Mouse (Mus musculus) spleen, postnatal 10 days (tissue): ENCODE measurements at regions not wholly inside any gene's neighbourhood (a gene's known extent, or its start where the extent isn't known, plus 50 kb on each side); places are given as distances from the start of the nearest gene placed in this dataset.

ENCODE experiments used
- DNase-seq, 2 experiments: peaks; one replicate each; pipeline ENCODE4 v3.0.0; 2021 to 2022; ENCODE audit warnings: low spot score in 2 of 2

GRCm38 (mm10) chr11:22692281-22692857 is 168.4 kb downstream of the B3gnt2 start:
- no peak for DNase-seq

GRCm38 (mm10) chr11:22692941-22693341 is 167.8 kb downstream of the B3gnt2 start:
- DNase-seq = peak in 1 of 2 experiments; percentile 13

GRCm38 (mm10) chr11:22693376-22693775 is 167.4 kb downstream of the B3gnt2 start:
- DNase-seq = no peak

- no peak for DNase-seq
Measured at GRCm38 (mm10) chr11:22693984-22694383, 166.8 kb downstream of the B3gnt2 start.

- DNase-seq = no peak
Measured at GRCm38 (mm10) chr11:22694829-22695228, 165.9 kb downstream of the B3gnt2 start.

DNA sequence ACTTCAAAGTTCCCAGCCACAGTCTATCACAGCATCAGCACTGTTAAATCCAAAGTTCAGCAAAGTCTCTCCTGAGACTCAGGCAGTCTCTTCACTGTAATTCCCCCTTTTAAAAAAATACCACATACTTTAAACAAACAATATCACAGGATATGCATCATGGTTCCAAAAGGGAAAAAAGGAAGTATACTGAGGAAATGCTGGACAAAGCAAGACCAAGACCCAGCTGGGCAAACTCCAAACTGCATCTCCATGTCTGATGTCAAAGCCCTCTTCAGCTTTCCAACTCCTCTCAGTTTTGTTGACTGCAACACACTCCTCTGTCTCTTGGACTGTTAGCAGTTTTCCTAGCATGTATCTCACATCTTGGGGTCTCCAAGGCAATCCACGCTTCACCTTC is 165.5 kb downstream of the B3gnt2 start:
- DNase-seq = no peak

DNA sequence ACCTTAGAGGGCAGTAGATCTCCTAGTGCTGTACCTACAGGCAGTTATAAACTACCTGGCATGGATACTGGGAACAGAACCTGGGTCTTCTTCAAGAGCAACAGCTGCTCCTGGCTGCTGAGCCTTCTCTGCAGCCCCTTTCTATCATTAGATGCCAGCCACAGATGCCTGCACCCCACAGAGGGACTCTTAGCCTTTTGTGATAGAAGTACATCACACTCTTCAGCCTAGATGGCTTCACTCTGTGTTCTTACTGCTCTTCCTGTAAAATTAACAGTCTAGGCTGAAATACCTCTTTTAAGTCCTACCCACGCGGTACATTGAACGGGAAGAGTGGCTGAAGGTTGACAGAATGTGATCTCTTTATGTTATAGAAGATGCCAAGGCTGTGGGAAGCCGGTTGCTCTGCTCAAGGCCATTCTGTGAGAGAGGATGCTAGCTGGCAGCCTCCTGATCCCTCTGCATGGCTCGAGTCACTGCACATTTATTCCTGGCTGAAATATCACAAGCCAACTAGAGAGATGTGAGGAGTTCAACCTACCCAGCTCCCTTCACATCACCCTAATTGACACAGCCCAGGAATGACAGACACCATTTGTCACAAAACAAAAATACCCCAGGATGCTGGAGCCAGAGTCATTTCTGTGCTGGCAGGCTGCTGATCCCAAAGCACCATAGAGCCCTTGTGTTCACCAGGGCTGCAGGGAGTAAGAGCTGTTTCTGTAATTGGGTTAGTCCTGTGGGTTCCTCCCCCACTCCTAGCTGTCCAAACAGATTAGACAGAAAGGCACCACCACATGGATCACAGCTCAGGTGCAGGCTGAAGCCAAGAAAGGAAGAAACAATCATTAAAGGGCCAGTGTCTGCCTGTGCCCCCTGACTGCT is 162.5 kb downstream of the B3gnt2 start:
- DNase-seq = no peak

DNA sequence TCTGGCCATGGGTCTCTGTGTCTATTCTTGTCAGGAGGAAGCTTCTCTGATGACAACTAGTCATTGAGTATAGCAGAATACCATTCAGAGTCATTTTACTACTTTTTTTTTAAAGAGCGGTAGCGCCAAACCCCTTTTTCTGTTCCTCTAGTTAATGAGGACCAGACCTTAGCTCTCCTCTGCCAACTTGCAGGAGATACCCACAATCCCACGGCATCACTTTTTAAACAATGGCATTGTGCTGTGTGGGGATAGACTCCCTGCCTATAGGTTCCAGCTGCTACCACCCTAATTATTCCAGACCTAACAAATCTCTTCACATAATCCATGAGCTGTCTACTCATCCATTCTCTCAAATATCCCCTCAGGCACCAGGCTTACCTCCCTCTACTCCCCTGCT is 154.7 kb downstream of the B3gnt2 start:
- DNase-seq = no peak
